Mouse (Mus musculus): ENCODE measurements around the gene Naga. TPM values are rescaled to one million over a fixed set of nuclear protein-coding genes. Genes with fewer than 3 reads are reported as not detected.

Gene Naga
- polyA plus RNA-seq (2014; fragmentation: Nextera tagmentation; extraction: Ambion mirVana), result 33.7 and 37.2 TPM in 2 replicates

- no peaks in the 10 kb centered on the region for H3K27me3 ChIP-seq (replicated peaks; ENCODE audit: control insufficient read depth, insufficient read depth, low read length)
- H3K9me3 ChIP-seq (ENCODE audit: control insufficient read depth, low read length), result no peaks in the 10 kb centered on the region
- ATAC-seq (replicated peaks; ENCODE audit: low FRiP score) (peak; percentile 82), DNase-seq (ENCODE audit: low spot score) (peak; percentile 96)
- H3K36me3 ChIP-seq (ENCODE audit: control insufficient read depth, insufficient read depth, low read length), result peaks cover 13% of the 10 kb centered on the region; the same call in 1 of the 2 replicates
- peaks cover 58% of the 10 kb centered on the region for H3K4me1 ChIP-seq (replicated peaks; ENCODE audit: control insufficient read depth, insufficient read depth, low read length)
- peak within 1 kb of the TSS; percentile 63 for H3K4me3 ChIP-seq (ENCODE audit: low read depth, low read length)
- peak within 1 kb of the TSS; percentile 97 for H3K4me2 ChIP-seq
- H3K9ac ChIP-seq (ENCODE audit: low read depth, low read length), result peak within 1 kb of the TSS; percentile 96
- H3K27ac ChIP-seq (ENCODE audit: low read depth, low read length), result peak within 1 kb of the TSS; percentile 99
- under 1% methylated on average over 41 of the region's 41 CpGs for WGBS
Measured at GRCm38 (mm10) chr15:82338593-82339112, at the start of gene Naga, which contains the start of the genes Pheta2 and Smdt1. Naga (minus strand) TSS chr15:82338925. Pheta2 (plus strand) TSS chr15:82338942. Smdt1 (plus strand) TSS chr15:82338959.

GRCm38 (mm10) chr15:82385729-82386128 is 47.0 kb upstream of the Naga start:
- WGBS, result 70% methylated on average over 2 of the region's 2 CpGs
- DNase-seq (ENCODE audit: low spot score) (no peak), ATAC-seq (replicated peaks; ENCODE audit: low FRiP score) (no peak)
- Histone ChIP-seq H3K27me3 (replicated peaks; ENCODE audit: control insufficient read depth, insufficient read depth, low read length) (no peaks in the 10 kb centered on the region), H3K9ac (ENCODE audit: low read depth, low read length) (no peak overlapping the region), H3K4me2 (no peak overlapping the region), H3K4me1 (replicated peaks; ENCODE audit: control insufficient read depth, insufficient read depth, low read length) (peaks cover 1% of the 10 kb centered on the region; the same call in 1 of the 2 replicates), H3K36me3 (ENCODE audit: control insufficient read depth, insufficient read depth, low read length) (no peaks in the 10 kb centered on the region), H3K27ac (ENCODE audit: low read depth, low read length) (no peak overlapping the region), H3K4me3 (ENCODE audit: low read depth, low read length) (no peak overlapping the region), H3K9me3 (ENCODE audit: control insufficient read depth, low read length) (no peaks in the 10 kb centered on the region)

- Histone ChIP-seq H3K4me2 (no peak overlapping the region), H3K9ac (ENCODE audit: low read depth, low read length) (no peak overlapping the region), H3K4me1 (replicated peaks; ENCODE audit: control insufficient read depth, insufficient read depth, low read length) (peaks cover 11% of the 10 kb centered on the region), H3K4me3 (ENCODE audit: low read depth, low read length) (no peak overlapping the region), H3K36me3 (ENCODE audit: control insufficient read depth, insufficient read depth, low read length) (no peaks in the 10 kb centered on the region), H3K27ac (ENCODE audit: low read depth, low read length) (no peak overlapping the region), H3K27me3 (replicated peaks; ENCODE audit: control insufficient read depth, insufficient read depth, low read length) (no peaks in the 10 kb centered on the region), H3K9me3 (ENCODE audit: control insufficient read depth, low read length) (no peaks in the 10 kb centered on the region)
- 65% methylated on average over 2 of the region's 2 CpGs for WGBS
- ATAC-seq (replicated peaks; ENCODE audit: low FRiP score), result no peak
- DNase-seq (ENCODE audit: low spot score), result no peak
Measured at GRCm38 (mm10) chr15:82382441-82382840, 43.7 kb upstream of the Naga start.

- ATAC-seq (replicated peaks; ENCODE audit: low FRiP score) (no peak), DNase-seq (ENCODE audit: low spot score) (no peak)
- Histone ChIP-seq H3K4me2 (peak overlapping the region; percentile 60), H3K27ac (ENCODE audit: low read depth, low read length) (0 out of 2 replicates have a peak overlapping the region, but pooled peaks have one; percentile 38), H3K36me3 (ENCODE audit: control insufficient read depth, insufficient read depth, low read length) (no peaks in the 10 kb centered on the region), H3K9me3 (ENCODE audit: control insufficient read depth, low read length) (no peaks in the 10 kb centered on the region), H3K4me1 (replicated peaks; ENCODE audit: control insufficient read depth, insufficient read depth, low read length) (peaks cover 11% of the 10 kb centered on the region), H3K9ac (ENCODE audit: low read depth, low read length) (no peak overlapping the region), H3K27me3 (replicated peaks; ENCODE audit: control insufficient read depth, insufficient read depth, low read length) (no peaks in the 10 kb centered on the region), H3K4me3 (ENCODE audit: low read depth, low read length) (peak overlapping the region; percentile 55)
- WGBS, result 33% methylated on average over 7 of the region's 7 CpGs
Measured at GRCm38 (mm10) chr15:82380714-82381062, 42.0 kb upstream of the Naga start.

GRCm38 (mm10) chr15:82379871-82380713 is 41.4 kb upstream of the Naga start, which contains the start of gene Cyp2d22:
Cyp2d22 (minus strand) TSS chr15:82380260.
- Histone ChIP-seq H3K36me3 (ENCODE audit: control insufficient read depth, insufficient read depth, low read length) (no peaks in the 10 kb centered on the region), H3K27ac (ENCODE audit: low read depth, low read length) (peak within 1 kb of the TSS; percentile 84), H3K4me2 (peak within 1 kb of the TSS; percentile 87), H3K4me1 (replicated peaks; ENCODE audit: control insufficient read depth, insufficient read depth, low read length) (peaks cover 11% of the 10 kb centered on the region), H3K9me3 (ENCODE audit: control insufficient read depth, low read length) (no peaks in the 10 kb centered on the region), H3K27me3 (replicated peaks; ENCODE audit: control insufficient read depth, insufficient read depth, low read length) (no peaks in the 10 kb centered on the region), H3K4me3 (ENCODE audit: low read depth, low read length) (peak within 1 kb of the TSS; percentile 55), H3K9ac (ENCODE audit: low read depth, low read length) (peak within 1 kb of the TSS; percentile 64)
- WGBS, result under 1% methylated on average over 18 of the region's 24 CpGs
- ATAC-seq (replicated peaks; ENCODE audit: low FRiP score) (peak; percentile 69), DNase-seq (ENCODE audit: low spot score) (peak; percentile 71)

GRCm38 (mm10) chr15:82379511-82379870 is 40.8 kb upstream of the Naga start:
- H3K4me1 ChIP-seq (replicated peaks; ENCODE audit: control insufficient read depth, insufficient read depth, low read length), result peaks cover 11% of the 10 kb centered on the region
- H3K9me3 ChIP-seq (ENCODE audit: control insufficient read depth, low read length), result no peaks in the 10 kb centered on the region
- H3K27me3 ChIP-seq (replicated peaks; ENCODE audit: control insufficient read depth, insufficient read depth, low read length), result no peaks in the 10 kb centered on the region
- no peaks in the 10 kb centered on the region for H3K36me3 ChIP-seq (ENCODE audit: control insufficient read depth, insufficient read depth, low read length)
- H3K9ac ChIP-seq (ENCODE audit: low read depth, low read length), result peak overlapping the region; percentile 64
- ATAC-seq (replicated peaks; ENCODE audit: low FRiP score) (peak; percentile 70), DNase-seq (ENCODE audit: low spot score) (no peak)
- WGBS, result 14% methylated on average over 7 of the region's 7 CpGs
- H3K4me2 ChIP-seq, result peak overlapping the region; percentile 87
- H3K4me3 ChIP-seq (ENCODE audit: low read depth, low read length), result peak overlapping the region; percentile 55
- peak overlapping the region; percentile 84 for H3K27ac ChIP-seq (ENCODE audit: low read depth, low read length)

- Histone ChIP-seq H3K36me3 (ENCODE audit: control insufficient read depth, insufficient read depth, low read length) (peaks cover 3% of the 10 kb centered on the region; the same call in 1 of the 2 replicates), H3K4me2 (peak overlapping the region; percentile 87), H3K27me3 (replicated peaks; ENCODE audit: control insufficient read depth, insufficient read depth, low read length) (no peaks in the 10 kb centered on the region), H3K9me3 (ENCODE audit: control insufficient read depth, low read length) (no peaks in the 10 kb centered on the region), H3K9ac (ENCODE audit: low read depth, low read length) (no peak overlapping the region), H3K4me3 (ENCODE audit: low read depth, low read length) (0 out of 2 replicates have a peak overlapping the region, but pooled peaks have one; percentile 14), H3K4me1 (replicated peaks; ENCODE audit: control insufficient read depth, insufficient read depth, low read length) (peaks cover 11% of the 10 kb centered on the region), H3K27ac (ENCODE audit: low read depth, low read length) (peak overlapping the region; percentile 84; the same call in 1 of the 2 replicates)
- 53% methylated on average over 15 of the region's 15 CpGs for WGBS
- no peak for DNase-seq (ENCODE audit: low spot score)
- no peak for ATAC-seq (replicated peaks; ENCODE audit: low FRiP score)
Measured at GRCm38 (mm10) chr15:82378261-82379180, 39.8 kb upstream of the Naga start.

GRCm38 (mm10) chr15:82377701-82378100 is 39.0 kb upstream of the Naga start:
- H3K27ac ChIP-seq (ENCODE audit: low read depth, low read length), result no peak overlapping the region
- peak overlapping the region; percentile 87 for H3K4me2 ChIP-seq
- DNase-seq (ENCODE audit: low spot score), result no peak
- H3K9me3 ChIP-seq (ENCODE audit: control insufficient read depth, low read length), result no peaks in the 10 kb centered on the region
- no peak for ATAC-seq (replicated peaks; ENCODE audit: low FRiP score)
- peaks cover 4% of the 10 kb centered on the region; the same call in 1 of the 2 replicates for H3K36me3 ChIP-seq (ENCODE audit: control insufficient read depth, insufficient read depth, low read length)
- H3K9ac ChIP-seq (ENCODE audit: low read depth, low read length), result no peak overlapping the region
- peaks cover 11% of the 10 kb centered on the region for H3K4me1 ChIP-seq (replicated peaks; ENCODE audit: control insufficient read depth, insufficient read depth, low read length)
- WGBS, result 78% methylated on average over 5 of the region's 5 CpGs
- no peaks in the 10 kb centered on the region for H3K27me3 ChIP-seq (replicated peaks; ENCODE audit: control insufficient read depth, insufficient read depth, low read length)
- no peak overlapping the region for H3K4me3 ChIP-seq (ENCODE audit: low read depth, low read length)
